Mouse (Mus musculus): ENCODE measurements at regions not wholly inside any gene's neighbourhood (a gene's known extent, or its start where the extent isn't known, plus 50 kb on each side); places are given as distances from the start of the nearest gene placed in this dataset.

- Histone ChIP-seq H3K9ac (ENCODE audit: low read length) (no peak overlapping the region), H3K9me3 (ENCODE audit: control insufficient read depth, low read length) (no peaks in the 10 kb centered on the region), H3K36me3 (ENCODE audit: control insufficient read depth, insufficient read depth, low read length) (no peaks in the 10 kb centered on the region), H3K27me3 (ENCODE audit: control insufficient read depth, insufficient read depth, low read depth, low read length) (no peaks in the 10 kb centered on the region), H3K4me3 (ENCODE audit: low read length) (no peak overlapping the region), H3K4me2 (ENCODE audit: low read depth, low read length) (no peak overlapping the region), H3K4me1 (replicated peaks; ENCODE audit: control insufficient read depth, insufficient read depth, low read length) (peaks cover 3% of the 10 kb centered on the region; the same call in 1 of the 2 replicates), H3K27ac (ENCODE audit: low read length) (no peak overlapping the region)
- 59% methylated on average over 9 of the region's 9 CpGs for WGBS
- ATAC-seq (ENCODE audit: low read depth) = no peak
These were observed 188.7 kb upstream of the Atp5g3 start for GRCm38 (mm10) chr2:74099671-74100372.

DNA sequence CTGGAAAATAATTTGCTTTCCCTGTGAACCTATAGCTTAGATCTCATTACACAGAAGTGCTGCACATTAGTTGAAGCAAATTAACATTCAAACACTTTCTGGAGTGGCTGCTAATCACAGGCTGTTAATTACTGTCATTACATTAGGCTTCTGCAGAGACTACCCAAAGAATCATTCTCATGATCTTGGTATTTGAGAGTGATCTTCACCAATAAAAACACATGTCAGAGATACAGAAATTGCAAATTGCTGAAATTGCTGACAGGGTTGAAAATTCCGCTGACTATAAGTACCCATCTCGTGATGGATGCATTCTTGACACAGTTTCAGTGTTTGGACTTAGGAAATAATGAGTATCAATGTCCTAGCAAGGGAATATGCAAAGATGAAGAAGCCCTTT, 185.7 kb upstream of the Atp5g3 start:
- WGBS = 68% methylated on average over 2 of the region's 2 CpGs
- Histone ChIP-seq H3K4me3 (ENCODE audit: low read length) (no peak overlapping the region), H3K4me2 (ENCODE audit: low read depth, low read length) (no peak overlapping the region), H3K27ac (ENCODE audit: low read length) (no peak overlapping the region), H3K27me3 (ENCODE audit: control insufficient read depth, insufficient read depth, low read depth, low read length) (no peaks in the 10 kb centered on the region), H3K36me3 (ENCODE audit: control insufficient read depth, insufficient read depth, low read length) (no peaks in the 10 kb centered on the region), H3K9ac (ENCODE audit: low read length) (no peak overlapping the region), H3K9me3 (ENCODE audit: control insufficient read depth, low read length) (peaks cover 4% of the 10 kb centered on the region; the same call in 1 of the 2 replicates), H3K4me1 (replicated peaks; ENCODE audit: control insufficient read depth, insufficient read depth, low read length) (peaks cover 3% of the 10 kb centered on the region; the same call in 1 of the 2 replicates)
- ATAC-seq (ENCODE audit: low read depth) = no peak

- H3K9me3 ChIP-seq (ENCODE audit: control insufficient read depth, low read length) = peaks cover 4% of the 10 kb centered on the region; the same call in 1 of the 2 replicates
- peak; percentile 89 for ATAC-seq (ENCODE audit: low read depth)
- no peaks in the 10 kb centered on the region for H3K27me3 ChIP-seq (ENCODE audit: control insufficient read depth, insufficient read depth, low read depth, low read length)
- H3K4me1 ChIP-seq (replicated peaks; ENCODE audit: control insufficient read depth, insufficient read depth, low read length) = no peaks in the 10 kb centered on the region
- no peak overlapping the region for H3K4me3 ChIP-seq (ENCODE audit: low read length)
- H3K9ac ChIP-seq (ENCODE audit: low read length) = no peak overlapping the region
- H3K27ac ChIP-seq (ENCODE audit: low read length) = peak overlapping the region; percentile 21; the same call in 1 of the 2 replicates
- no peak overlapping the region for H3K4me2 ChIP-seq (ENCODE audit: low read depth, low read length)
- WGBS = 57% methylated on average over 7 of the region's 7 CpGs
- no peaks in the 10 kb centered on the region for H3K36me3 ChIP-seq (ENCODE audit: control insufficient read depth, insufficient read depth, low read length)
These were observed 182.4 kb upstream of the Atp5g3 start for GRCm38 (mm10) chr2:74093494-74093893.

- Histone ChIP-seq H3K27ac (ENCODE audit: low read length) (no peak overlapping the region), H3K4me1 (replicated peaks; ENCODE audit: control insufficient read depth, insufficient read depth, low read length) (peaks cover 11% of the 10 kb centered on the region; the same call in 1 of the 2 replicates), H3K9me3 (ENCODE audit: control insufficient read depth, low read length) (no peaks in the 10 kb centered on the region), H3K4me2 (ENCODE audit: low read depth, low read length) (no peak overlapping the region), H3K27me3 (ENCODE audit: control insufficient read depth, insufficient read depth, low read depth, low read length) (no peaks in the 10 kb centered on the region), H3K36me3 (ENCODE audit: control insufficient read depth, insufficient read depth, low read length) (no peaks in the 10 kb centered on the region), H3K4me3 (ENCODE audit: low read length) (no peak overlapping the region), H3K9ac (ENCODE audit: low read length) (no peak overlapping the region)
- ATAC-seq (ENCODE audit: low read depth) = no peak
- WGBS = 29% methylated on average over 3 of the region's 3 CpGs
These were observed 176.2 kb upstream of the Atp5g3 start for GRCm38 (mm10) chr2:74087375-74087774.

GRCm38 (mm10) chr2:74084971-74085370, 173.8 kb upstream of the Atp5g3 start:
- no peak overlapping the region for H3K4me2 ChIP-seq (ENCODE audit: low read depth, low read length)
- no peaks in the 10 kb centered on the region for H3K9me3 ChIP-seq (ENCODE audit: control insufficient read depth, low read length)
- WGBS = 62% methylated on average over 6 of the region's 6 CpGs
- no peaks in the 10 kb centered on the region for H3K36me3 ChIP-seq (ENCODE audit: control insufficient read depth, insufficient read depth, low read length)
- no peak overlapping the region for H3K4me3 ChIP-seq (ENCODE audit: low read length)
- no peak overlapping the region for H3K27ac ChIP-seq (ENCODE audit: low read length)
- ATAC-seq (ENCODE audit: low read depth) = no peak
- H3K4me1 ChIP-seq (replicated peaks; ENCODE audit: control insufficient read depth, insufficient read depth, low read length) = peaks cover 11% of the 10 kb centered on the region; the same call in 1 of the 2 replicates
- no peak overlapping the region for H3K9ac ChIP-seq (ENCODE audit: low read length)
- H3K27me3 ChIP-seq (ENCODE audit: control insufficient read depth, insufficient read depth, low read depth, low read length) = no peaks in the 10 kb centered on the region

- H3K27ac ChIP-seq (ENCODE audit: low read length) = no peak overlapping the region
- no peaks in the 10 kb centered on the region for H3K9me3 ChIP-seq (ENCODE audit: control insufficient read depth, low read length)
- no peak overlapping the region for H3K4me2 ChIP-seq (ENCODE audit: low read depth, low read length)
- no peaks in the 10 kb centered on the region for H3K4me1 ChIP-seq (replicated peaks; ENCODE audit: control insufficient read depth, insufficient read depth, low read length)
- WGBS = 46% methylated on average over 4 of the region's 4 CpGs
- H3K9ac ChIP-seq (ENCODE audit: low read length) = no peak overlapping the region
- no peak overlapping the region for H3K4me3 ChIP-seq (ENCODE audit: low read length)
- no peak for ATAC-seq (ENCODE audit: low read depth)
- H3K27me3 ChIP-seq (ENCODE audit: control insufficient read depth, insufficient read depth, low read depth, low read length) = no peaks in the 10 kb centered on the region
- H3K36me3 ChIP-seq (ENCODE audit: control insufficient read depth, insufficient read depth, low read length) = no peaks in the 10 kb centered on the region
These were observed 165.6 kb upstream of the Atp5g3 start for GRCm38 (mm10) chr2:74076774-74077173.

DNA sequence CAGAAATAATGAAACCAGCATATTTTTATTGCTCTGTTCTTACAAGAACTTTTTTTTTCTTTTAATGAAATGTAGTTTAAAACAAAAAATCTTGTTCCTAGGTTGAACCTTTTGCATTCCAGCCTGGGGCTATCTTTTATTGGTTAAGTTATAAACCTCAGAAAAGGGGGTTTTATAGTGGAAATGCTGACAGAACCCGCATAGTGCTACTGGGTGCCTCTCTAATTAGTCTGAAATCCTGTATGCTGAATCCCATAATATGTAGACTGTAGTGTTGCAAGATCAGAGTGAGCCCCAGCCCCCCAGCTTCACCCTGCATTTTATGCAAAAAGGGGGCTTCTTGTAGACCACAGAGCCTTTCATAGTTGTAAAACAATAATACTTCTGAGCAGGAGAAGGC, 164.4 kb upstream of the Atp5g3 start:
- WGBS = 85% methylated on average over 1 of the region's 1 CpGs
- no peak overlapping the region for H3K4me2 ChIP-seq (ENCODE audit: low read depth, low read length)
- H3K4me1 ChIP-seq (replicated peaks; ENCODE audit: control insufficient read depth, insufficient read depth, low read length) = no peaks in the 10 kb centered on the region
- no peaks in the 10 kb centered on the region for H3K36me3 ChIP-seq (ENCODE audit: control insufficient read depth, insufficient read depth, low read length)
- no peaks in the 10 kb centered on the region for H3K27me3 ChIP-seq (ENCODE audit: control insufficient read depth, insufficient read depth, low read depth, low read length)
- H3K4me3 ChIP-seq (ENCODE audit: low read length) = no peak overlapping the region
- no peaks in the 10 kb centered on the region for H3K9me3 ChIP-seq (ENCODE audit: control insufficient read depth, low read length)
- no peak overlapping the region for H3K27ac ChIP-seq (ENCODE audit: low read length)
- no peak overlapping the region for H3K9ac ChIP-seq (ENCODE audit: low read length)
- no peak for ATAC-seq (ENCODE audit: low read depth)

GRCm38 (mm10) chr2:74073396-74073795, 162.3 kb upstream of the Atp5g3 start:
- Histone ChIP-seq H3K4me1 (replicated peaks; ENCODE audit: control insufficient read depth, insufficient read depth, low read length) (no peaks in the 10 kb centered on the region), H3K4me3 (ENCODE audit: low read length) (no peak overlapping the region), H3K36me3 (ENCODE audit: control insufficient read depth, insufficient read depth, low read length) (no peaks in the 10 kb centered on the region), H3K9ac (ENCODE audit: low read length) (no peak overlapping the region), H3K27ac (ENCODE audit: low read length) (no peak overlapping the region), H3K9me3 (ENCODE audit: control insufficient read depth, low read length) (no peaks in the 10 kb centered on the region), H3K4me2 (ENCODE audit: low read depth, low read length) (no peak overlapping the region), H3K27me3 (ENCODE audit: control insufficient read depth, insufficient read depth, low read depth, low read length) (no peaks in the 10 kb centered on the region)
- 84% methylated on average over 1 of the region's 1 CpGs for WGBS
- no peak for ATAC-seq (ENCODE audit: low read depth)

DNA sequence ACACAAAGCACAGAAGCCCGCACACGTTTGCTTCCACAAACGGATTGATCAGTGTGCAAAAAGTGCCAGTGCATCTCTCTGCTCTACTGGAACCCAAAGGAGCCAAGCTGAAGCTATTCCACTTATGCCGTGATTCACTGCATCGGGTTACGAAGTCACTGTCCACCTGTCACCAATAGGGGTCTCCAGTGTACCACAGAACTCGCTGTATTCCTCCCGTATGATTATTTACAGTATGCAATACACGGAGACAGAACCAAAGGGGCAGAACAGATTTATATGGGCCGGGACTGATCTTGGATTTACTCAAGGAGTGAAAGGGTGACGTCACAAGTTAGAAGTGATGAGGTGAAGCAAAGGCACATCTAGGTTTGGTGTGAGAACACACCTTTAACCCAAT, 155.5 kb upstream of the Atp5g3 start:
- Histone ChIP-seq H3K9me3 (ENCODE audit: control insufficient read depth, low read length) (no peaks in the 10 kb centered on the region), H3K9ac (ENCODE audit: low read length) (no peak overlapping the region), H3K27me3 (ENCODE audit: control insufficient read depth, insufficient read depth, low read depth, low read length) (peaks cover 2% of the 10 kb centered on the region; the same call in 1 of the 2 replicates), H3K4me3 (ENCODE audit: low read length) (no peak overlapping the region), H3K27ac (ENCODE audit: low read length) (no peak overlapping the region), H3K36me3 (ENCODE audit: control insufficient read depth, insufficient read depth, low read length) (no peaks in the 10 kb centered on the region), H3K4me1 (replicated peaks; ENCODE audit: control insufficient read depth, insufficient read depth, low read length) (no peaks in the 10 kb centered on the region), H3K4me2 (ENCODE audit: low read depth, low read length) (no peak overlapping the region)
- 3% methylated on average over 11 of the region's 11 CpGs for WGBS
- ATAC-seq (ENCODE audit: low read depth) = peak; percentile 74
